Mouse (Mus musculus): Measurements from ENCODE around the gene Nrap. TPM values are rescaled to one million over a fixed set of nuclear protein-coding genes. Genes with fewer than 3 reads are reported as not detected.
"Not testable (repeated sequence)": the region's sequence is repeated elsewhere in the genome, so short reads cannot be mapped to it uniquely, and the experiment has no call there.

Gene Nrap
- total RNA-seq (2022) = 100 to 1,000 TPM; 779 to 919 (median 871) TPM

DNA sequence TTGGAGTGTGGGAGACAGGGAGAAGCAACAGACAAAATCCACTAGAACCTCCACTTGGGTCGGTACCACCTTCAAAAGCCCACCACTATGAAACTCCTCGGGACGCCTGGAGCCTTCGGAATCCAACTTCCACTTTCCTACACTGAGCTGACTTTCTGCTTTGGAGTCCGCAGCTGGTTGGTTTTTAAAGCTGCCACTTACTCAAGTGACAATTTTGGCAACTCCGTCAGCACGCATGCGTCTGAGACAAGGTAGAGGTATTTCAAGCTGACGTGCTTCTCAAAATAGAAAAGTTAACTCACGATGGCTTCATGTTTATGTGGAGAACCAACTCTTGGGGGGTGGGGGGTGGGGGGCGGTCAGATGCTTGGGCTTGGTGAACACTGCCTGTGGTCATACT is at the start of gene Nrap:
Gene Nrap, minus strand, starts transcription at position 159 of the 400 bp plus-strand sequence.
- peak; percentile 48 to 73 for DNase-seq (ENCODE audit: low spot score in 2 of 2)

DNA sequence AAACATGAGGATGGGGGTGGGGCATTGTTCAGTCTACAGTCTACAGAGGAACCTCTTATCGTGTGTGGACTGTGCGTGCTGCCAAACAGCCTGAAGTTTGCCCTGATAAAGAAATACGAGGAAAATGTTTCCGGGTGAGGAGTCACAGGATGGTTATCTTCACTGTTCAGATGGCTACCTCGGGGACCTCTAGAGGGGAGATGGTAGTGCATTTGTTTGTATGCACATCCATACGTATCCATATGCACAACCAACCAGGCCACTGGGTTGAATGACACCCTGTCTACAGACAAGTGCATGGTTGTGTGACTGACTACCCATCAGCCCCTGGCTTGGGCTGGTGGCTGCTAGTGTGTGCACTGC is 49.2 kb upstream of the Nrap start:
- DNase-seq (ENCODE audit: low spot score in 2 of 2) = no peak

DNA sequence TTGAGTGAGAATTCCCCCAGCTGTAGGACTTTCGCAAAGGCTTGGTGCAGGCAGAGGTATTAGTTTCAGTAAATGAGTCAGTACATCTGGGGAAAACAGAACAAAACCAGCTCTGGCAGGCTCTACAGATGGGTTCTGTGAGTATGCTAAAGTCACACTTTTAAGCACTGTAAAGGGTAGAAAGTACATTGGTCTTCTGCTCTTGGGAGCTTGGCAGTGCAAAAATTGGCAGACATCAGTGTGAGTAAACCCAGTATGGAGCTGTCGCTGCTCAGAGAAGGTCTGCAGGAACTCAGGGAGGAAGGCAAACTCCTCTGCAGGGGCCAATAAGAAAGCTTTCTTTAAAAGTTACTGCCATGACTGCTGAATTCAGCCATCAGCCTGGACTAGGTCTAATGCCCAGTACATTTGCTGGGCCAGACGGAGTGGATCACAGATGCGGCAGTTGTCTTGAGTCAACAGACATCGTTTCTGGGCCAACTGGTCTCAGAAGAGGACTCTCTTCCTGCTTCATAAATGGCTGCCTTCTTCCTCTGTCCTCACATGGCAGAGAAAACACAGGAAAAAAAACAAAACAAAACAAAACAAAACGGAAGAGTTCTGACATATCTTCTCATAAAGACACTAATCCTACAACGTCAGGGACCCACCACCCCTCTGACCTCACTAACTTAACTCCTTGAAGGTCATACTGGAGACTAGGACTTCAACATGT is 48.7 kb upstream of the Nrap start:
- no peak for DNase-seq (ENCODE audit: low spot score in 2 of 2)

GRCm38 (mm10) chr19:56436380-56436779 is 46.5 kb upstream of the Nrap start:
- DNase-seq (ENCODE audit: low spot score in 2 of 2) = no peak

GRCm38 (mm10) chr19:56433581-56433980 is 43.7 kb upstream of the Nrap start:
- no peak for DNase-seq (ENCODE audit: low spot score in 2 of 2)

- no peak for DNase-seq (ENCODE audit: low spot score in 2 of 2)
These were observed 42.9 kb upstream of the Nrap start for GRCm38 (mm10) chr19:56432706-56433105.

GRCm38 (mm10) chr19:56430369-56430768 is 40.5 kb upstream of the Nrap start:
- no peak for DNase-seq (ENCODE audit: low spot score in 2 of 2)

DNA sequence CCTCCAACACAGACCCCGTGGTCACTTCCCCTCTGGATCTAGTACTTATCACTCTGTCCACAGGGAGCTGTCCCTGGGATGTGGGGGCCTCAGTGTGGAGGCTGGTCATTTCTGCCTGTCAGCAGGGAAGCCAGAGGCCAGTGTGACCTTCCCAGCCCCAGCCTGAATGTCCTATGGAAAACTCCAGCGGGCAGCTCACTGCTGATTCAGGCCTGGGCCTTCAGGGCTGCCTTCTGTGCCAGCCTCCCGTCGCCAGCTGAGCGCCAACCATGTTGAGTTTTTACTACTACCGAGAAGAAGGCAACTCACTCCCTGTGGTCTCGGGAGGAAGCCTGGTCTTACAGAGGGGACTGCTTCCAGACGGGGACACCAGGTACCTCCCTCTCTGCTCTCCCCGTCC is 35.7 kb upstream of the Nrap start:
- DNase-seq (ENCODE audit: low spot score in 2 of 2) = no peak

GRCm38 (mm10) chr19:56424606-56425395 is 35.0 kb upstream of the Nrap start:
- no peak for DNase-seq (ENCODE audit: low spot score in 2 of 2)

DNA sequence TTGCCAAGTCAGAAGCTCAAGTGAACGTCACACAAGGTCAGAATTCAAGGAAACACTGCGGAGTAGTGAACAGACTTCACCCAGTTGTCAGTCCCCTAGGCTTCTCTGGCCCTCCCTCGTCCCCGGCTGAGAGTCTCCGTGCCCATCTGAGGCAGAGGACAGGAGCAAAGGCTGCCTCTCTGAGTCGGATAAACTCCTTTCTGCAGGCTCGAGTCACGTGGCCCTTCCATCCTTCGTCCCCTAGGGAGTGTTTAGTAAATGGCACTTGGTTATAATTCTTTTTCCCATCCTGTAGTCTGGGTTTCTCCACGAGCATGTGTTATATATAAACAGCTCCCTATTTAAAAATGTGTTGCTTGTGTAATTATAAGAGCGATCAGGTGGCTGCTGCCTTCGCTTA is 33.5 kb upstream of the Nrap start:
- no peak for DNase-seq (ENCODE audit: low spot score in 2 of 2)

DNA sequence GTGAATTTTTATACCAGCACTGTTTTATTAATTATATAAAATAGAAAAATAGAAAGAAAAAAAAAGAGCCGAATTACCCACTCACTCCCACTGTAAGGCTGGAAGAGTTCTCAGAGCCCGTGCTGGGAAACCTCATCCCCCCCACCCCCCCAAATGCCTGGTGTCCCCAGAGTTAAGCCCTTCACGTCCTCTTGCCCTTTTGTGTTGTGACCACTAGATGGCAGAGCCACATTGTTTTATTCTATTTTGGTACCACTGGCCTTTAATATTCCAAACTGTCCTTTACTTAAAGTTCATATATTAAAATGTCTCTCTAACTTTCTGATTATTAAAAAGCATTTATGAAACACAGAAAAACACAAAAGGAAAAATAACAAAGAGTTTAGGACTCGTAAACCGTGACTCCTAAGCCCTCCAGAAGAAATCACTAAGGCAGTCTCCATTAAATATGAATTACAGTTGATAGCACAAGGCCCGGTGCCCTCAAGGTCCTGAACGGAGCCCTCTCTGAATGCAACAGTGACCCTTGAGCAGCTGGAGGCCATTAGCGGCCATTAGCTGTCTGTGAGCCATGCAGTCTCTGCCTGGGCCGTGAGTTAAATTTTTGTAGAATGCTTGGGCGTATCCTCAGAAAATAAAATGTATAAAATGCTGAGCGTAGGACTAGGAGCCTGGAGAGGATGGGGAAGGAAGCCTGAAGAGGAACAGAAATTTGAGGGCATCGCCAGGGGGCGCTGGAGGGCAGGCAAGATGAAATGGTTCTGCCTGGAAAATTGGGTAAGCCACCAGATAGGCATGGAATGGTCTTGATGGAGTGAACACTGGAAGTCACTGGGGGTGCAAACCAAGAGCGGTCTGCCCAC is 32.9 kb upstream of the Nrap start:
- peak; percentile 75 to 82 for DNase-seq (ENCODE audit: low spot score in 2 of 2)

DNA sequence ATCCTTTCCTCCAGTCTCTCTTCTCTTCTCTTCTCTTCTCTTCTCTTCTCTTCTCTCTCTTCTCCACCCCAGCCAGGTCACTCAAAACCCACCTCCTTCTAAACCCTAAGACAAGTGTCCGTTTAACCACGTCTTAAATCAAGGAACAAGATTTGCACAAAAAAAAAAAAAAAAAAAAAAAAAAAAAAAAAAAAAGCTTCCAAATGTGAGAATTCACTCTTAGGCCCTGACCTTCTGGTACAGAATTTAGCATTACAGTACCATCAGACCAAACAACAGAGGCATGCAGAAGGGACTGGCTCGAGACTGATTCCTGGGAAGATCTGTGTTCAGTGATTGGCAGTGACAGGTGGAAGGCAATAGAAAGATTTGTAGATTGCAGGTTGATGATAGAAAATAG is 30.5 kb upstream of the Nrap start:
- no peak for DNase-seq (ENCODE audit: low spot score in 2 of 2)

GRCm38 (mm10) chr19:56419452-56419851 is 29.6 kb upstream of the Nrap start:
- DNase-seq (ENCODE audit: low spot score in 2 of 2) = no peak

- no peak for DNase-seq (ENCODE audit: low spot score in 2 of 2)
These were observed 28.6 kb upstream of the Nrap start for GRCm38 (mm10) chr19:56418404-56418803.

- not testable (repeated sequence) for DNase-seq (ENCODE audit: low spot score in 2 of 2)
These were observed 20.0 kb upstream of the Nrap start for GRCm38 (mm10) chr19:56409884-56410283.

DNA sequence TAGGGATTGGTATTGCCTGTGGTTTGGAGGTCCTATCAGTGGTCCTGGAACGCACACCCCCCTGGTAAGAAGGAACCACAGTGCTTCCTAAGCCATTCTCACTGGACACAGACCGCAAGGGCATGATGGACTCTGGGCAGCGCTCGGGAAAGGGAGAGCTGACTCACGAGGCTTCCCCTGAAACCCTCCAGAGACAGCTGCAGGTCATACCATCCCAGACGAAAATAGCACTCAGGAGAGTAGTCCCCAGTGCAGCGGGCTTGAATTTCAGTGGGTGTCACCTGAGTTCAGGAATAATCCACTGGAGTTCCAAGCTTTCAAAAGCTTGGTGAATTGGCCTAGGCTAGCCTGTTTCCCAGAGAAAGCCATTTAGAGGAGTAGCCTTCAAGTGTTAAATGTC is 16.7 kb upstream of the Nrap start:
- DNase-seq (ENCODE audit: low spot score in 2 of 2) = peak; percentile 50 to 69

- no peak for DNase-seq (ENCODE audit: low spot score in 2 of 2)
These were observed 16.0 kb upstream of the Nrap start for GRCm38 (mm10) chr19:56405824-56406223.

- no peak for DNase-seq (ENCODE audit: low spot score in 2 of 2)
These were observed 12.0 kb upstream of the Nrap start for GRCm38 (mm10) chr19:56401864-56402263.

GRCm38 (mm10) chr19:56400200-56400599 is 10.4 kb upstream of the Nrap start:
- DNase-seq (ENCODE audit: low spot score in 2 of 2) = peak; percentile 68 to 69

- DNase-seq (ENCODE audit: low spot score in 2 of 2) = no peak
These were observed 8.6 kb upstream of the Nrap start for GRCm38 (mm10) chr19:56398528-56398795.

DNA sequence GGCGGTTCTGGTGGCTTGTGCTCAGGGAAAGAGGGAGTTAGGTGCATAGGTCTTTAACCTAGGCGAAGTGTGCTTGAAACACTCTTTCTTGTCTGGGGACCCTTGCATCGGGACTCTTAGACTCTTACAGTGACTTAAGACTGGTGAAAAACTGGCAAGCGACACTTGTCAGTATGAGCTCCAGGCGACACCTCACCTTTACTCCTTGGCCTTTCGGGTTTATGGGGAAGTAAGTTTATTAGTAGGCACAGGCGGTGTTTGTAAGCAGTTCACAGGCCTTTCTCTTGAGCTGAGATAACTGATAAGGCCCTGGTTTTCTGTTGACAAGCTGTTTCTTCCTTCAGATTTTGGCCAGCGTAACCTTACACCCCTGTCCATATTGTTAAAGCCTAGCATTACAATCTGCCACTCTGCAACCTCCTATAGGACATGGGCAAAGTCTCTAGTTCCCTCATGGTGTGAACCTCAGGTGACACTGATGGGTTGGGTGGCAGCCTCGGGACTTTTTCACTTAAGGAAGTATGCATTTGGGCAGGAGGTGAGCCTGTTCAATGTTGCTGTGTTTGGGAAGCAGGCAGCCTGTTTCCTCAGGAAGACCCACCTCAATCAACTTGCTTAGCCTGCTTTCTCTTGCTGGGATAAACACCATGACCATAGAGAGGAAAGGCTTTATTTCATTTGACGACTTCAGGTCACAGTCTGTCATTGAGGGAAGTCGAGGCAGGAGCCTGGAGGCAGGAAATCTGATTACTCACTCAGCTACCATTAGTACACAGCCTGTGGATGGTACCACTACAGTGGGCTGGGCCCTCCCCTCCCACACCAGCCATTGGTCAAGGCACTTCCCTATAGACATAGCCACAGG is 8.1 kb upstream of the Nrap start:
- no peak for DNase-seq (ENCODE audit: low spot score in 2 of 2)

All from gastrocnemius, adult 8-10 months (tissue).